Mouse (Mus musculus) left cerebral cortex, adult 18-20 months (tissue): ENCODE measurements around the gene Eml3. TPM values are rescaled to one million over a fixed set of nuclear protein-coding genes. Genes with fewer than 3 reads are reported as not detected.

ENCODE experiments used
- DNase-seq, 2 experiments: peaks; one replicate each; pipeline ENCODE4 v3.0.0; 2021 to 2022; ENCODE audit warnings: low spot score in 2 of 2, mixed read lengths in 1 of 2
- total RNA-seq, 2 experiments: library from RNA; stranded (reverse); gene quantifications; 2 replicates each; pipeline ENCODE4 v1.2.3; 2021

Eml3 gene
- total RNA-seq, 2 experiments from 2014 or later = 9.0 to 11.5 TPM

- DNase-seq = peak in 1 of 2 experiments; percentile 53
These were observed 17.5 kb upstream of the Eml3 start for GRCm38 (mm10) chr19:8911810-8912209.

GRCm38 (mm10) chr19:8914212-8914611 lies 15.1 kb upstream of the Eml3 start:
- DNase-seq = peak in 1 of 2 experiments; percentile 54

DNA sequence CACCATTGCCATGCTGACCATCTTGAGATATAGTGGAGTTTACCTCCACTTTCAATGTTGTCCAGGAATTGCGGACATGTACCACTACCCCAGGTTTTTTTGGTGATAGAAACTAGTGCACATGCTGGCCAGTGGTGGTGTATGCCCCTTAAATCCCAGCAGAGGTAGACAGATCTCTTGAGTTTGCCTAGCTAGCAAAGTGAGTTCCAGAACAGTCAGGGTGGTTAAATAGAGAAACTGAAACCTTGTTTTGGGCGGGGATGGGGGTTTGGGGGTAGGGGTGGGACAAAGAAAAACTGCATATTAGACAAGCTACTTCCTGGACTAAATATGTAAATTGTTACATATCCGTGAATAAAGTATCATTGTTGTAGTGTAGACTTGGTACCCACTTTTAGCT lies 10.4 kb upstream of the Eml3 start:
- DNase-seq = no peak

GRCm38 (mm10) chr19:8919684-8920072 lies 9.7 kb upstream of the Eml3 start:
- no peak for DNase-seq

GRCm38 (mm10) chr19:8920073-8920736 lies 9.1 kb upstream of the Eml3 start, which contains the start of gene B3gat3:
Gene B3gat3 (plus strand): TSS chr19:8920374.
- DNase-seq = peak; percentile 95 to 96

DNA sequence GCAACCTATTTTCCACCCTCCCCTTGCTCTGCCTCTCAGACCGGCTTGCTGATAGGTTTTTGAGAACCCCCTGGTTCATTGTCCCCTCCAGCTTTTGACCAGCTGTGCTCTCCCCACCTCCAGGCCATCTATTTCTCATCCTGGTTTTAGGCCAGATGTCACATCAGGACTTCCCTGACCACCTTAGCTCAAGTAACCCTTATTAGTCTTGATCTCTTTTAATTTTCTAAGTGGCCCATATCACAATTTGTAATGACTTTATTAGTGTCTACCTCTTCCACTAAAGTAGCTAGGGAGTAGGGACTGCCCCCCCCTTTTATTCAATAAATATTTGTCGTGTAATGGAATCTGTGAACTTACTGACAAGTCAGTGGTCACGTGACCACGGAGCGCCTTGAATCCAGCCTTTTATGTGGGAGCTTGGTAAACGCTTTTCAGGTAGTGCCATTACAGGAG lies 8.5 kb upstream of the Eml3 start:
- no peak for DNase-seq

GRCm38 (mm10) chr19:8921741-8922140 lies 7.6 kb upstream of the Eml3 start:
- DNase-seq = no peak

- no peak for DNase-seq
These were observed 2.6 kb upstream of the Eml3 start for GRCm38 (mm10) chr19:8926766-8927165.

- no peak for DNase-seq
These were observed 1.3 kb upstream of the Eml3 start for GRCm38 (mm10) chr19:8927891-8928525.

DNA sequence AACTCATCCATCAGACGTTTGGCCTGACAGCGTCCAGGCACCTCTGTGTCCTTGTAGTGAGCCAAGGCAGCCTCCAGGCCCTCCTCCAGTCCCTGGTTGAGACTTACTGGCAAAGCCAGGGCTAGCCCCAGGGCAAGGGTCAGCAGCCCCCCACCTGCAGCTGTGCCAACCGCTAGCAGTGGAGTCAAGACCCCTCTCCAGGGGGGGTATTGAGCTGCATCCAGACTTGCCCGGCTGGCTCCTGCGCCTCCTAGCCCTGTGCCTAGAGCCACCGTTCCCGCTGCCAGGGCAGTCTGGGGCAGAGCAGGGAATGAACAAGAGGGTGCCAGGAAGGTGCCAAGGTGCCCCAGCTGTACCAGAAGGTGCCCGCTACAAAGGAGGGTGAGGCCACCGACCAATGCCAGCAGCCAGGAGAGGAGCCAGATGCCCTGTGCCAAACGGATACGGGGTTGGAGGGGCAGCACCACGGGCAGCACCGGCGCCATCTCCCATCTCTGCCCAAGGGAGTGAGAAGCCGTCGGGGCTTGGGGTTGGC lies 596 bp upstream of the Eml3 start:
- DNase-seq = no peak

DNA sequence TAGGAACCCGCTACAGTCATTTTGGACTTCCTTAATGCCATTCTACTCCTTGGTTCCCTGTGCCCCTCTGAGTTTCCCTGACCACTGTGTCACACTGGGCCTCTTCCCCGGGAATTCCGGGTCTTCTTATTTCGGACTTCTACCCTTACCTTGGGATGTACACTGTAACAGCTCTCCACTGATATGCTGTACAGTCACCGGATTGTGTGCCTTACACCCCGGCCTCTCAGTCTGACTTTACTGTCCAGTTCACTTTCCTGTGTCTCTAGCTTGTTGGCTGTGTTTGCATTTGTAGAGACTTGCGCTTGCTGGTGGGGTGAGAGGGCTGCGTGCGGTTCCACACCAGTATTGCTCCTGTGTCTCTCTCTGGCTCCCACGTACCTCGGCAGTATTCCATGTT lies 765 bp downstream of the Eml3 start:
- DNase-seq = no peak

DNA sequence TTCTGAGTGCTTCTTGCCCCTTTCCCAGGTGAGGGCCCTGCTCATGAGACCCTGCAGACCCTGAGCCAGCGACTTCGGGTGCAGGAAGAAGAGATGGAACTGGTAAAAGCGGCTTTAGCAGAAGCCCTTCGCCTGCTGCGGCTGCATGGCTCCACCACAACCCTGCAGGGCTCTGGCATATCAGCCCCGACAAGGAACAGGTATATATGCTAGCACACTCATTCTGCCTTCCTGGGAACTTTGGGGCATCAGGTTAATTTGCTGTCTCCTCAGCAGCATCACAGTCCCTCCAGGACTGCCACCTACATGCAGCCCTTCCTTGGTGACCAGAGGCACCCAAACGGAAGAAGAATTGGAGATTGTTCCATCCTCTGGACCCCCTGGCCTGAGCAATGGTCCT lies 1.4 kb downstream of the Eml3 start:
- no peak for DNase-seq

GRCm38 (mm10) chr19:8936736-8937135 lies 7.4 kb downstream of the Eml3 start:
- DNase-seq = no peak

GRCm38 (mm10) chr19:8940526-8941133 lies 11.3 kb downstream of the Eml3 start:
- DNase-seq = no peak

- no peak for DNase-seq
These were observed 11.8 kb downstream of the Eml3 start for GRCm38 (mm10) chr19:8941136-8941514.

- peak; percentile 93 to 97 for DNase-seq
These were observed 12.3 kb downstream of the Eml3 start, which contains the start of gene Mta2 for GRCm38 (mm10) chr19:8941515-8942217. Gene Mta2 (plus strand): TSS chr19:8941875.

DNA sequence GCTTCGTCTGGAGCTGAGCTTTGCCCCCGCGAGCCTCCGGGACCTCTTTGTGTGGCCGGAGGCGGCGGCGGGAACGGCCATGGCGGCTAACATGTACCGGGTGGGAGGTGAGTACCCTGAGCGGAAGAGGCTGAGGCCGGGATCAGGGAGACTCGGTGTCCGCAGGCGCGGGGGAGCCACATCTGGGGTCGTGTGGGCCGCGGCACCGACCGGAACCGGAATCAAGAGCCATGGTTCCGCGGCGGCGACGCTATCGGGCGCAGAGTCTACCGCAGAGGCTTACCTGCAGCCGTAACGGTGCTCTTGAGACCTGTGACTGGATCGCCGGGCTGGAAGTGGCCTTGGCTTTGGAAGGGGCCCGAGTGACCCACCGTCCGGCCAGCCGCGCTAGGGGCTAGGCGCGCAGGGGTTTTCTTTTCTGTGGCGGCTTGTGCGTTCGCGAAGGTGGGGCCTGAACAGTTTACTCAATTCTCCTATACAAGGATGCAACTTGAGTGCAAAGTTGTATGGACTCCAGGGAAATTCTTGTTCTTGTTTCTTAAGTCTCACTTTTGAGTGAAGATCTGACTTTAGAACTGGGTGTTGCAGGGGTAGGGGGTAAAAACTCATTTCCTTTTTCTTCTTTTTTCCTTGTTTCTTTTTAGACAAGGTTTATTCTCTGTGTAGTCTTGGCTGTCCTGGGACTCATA lies 13.1 kb downstream of the Eml3 start:
- peak; percentile 48 to 54 for DNase-seq

DNA sequence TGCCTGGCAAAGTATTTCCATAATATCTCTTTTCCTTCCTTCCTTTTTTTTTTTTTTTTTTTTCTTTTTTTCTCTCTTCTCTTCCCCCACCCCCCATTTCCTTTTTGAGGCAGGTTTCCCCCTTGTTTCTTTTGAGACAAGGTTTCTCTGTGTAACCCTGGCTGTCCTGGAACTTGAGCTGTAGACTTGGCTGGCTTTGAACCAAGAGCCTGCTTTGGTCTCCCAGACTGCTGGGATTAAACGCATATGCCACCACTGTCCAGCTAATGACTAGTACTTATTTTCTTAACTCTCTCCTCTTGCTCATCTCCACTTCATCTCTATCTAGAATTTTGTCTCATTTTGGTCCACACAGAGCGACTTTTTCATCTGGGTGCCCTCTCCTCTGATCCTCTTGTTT lies 13.7 kb downstream of the Eml3 start:
- no peak for DNase-seq

GRCm38 (mm10) chr19:8944062-8944461 lies 14.7 kb downstream of the Eml3 start:
- DNase-seq = no peak

GRCm38 (mm10) chr19:8944750-8945149 lies 15.4 kb downstream of the Eml3 start:
- DNase-seq = no peak

DNA sequence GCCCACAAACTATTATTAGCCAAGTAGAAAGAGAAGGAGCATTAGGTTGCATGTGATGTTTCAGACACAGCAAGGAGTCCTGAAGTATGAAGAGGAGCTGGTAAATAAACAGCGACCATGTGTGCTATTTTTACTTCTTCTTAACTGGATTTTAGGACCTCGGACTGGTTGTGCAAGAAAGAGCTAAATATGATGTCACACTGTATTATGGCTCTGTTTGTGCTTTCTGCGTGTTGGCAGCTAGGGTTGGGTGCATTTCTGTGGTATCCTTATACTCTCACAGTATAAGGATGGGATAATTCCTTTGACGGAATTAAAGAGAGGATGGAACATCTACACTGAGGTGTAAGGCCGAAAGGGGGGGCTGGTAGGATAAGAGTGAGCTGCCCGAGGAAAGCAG lies 15.9 kb downstream of the Eml3 start:
- no peak for DNase-seq
